Mouse (Mus musculus) embryo, embryonic 10 days (tissue): ENCODE measurements around the gene 3110082I17Rik.

Experiments
- DNase-seq: peaks from one replicate; pipeline ENCODE4 v3.0.0-alpha.2; 2015; ENCODE audit warnings: low spot score

The 3110082I17Rik gene

GRCm38 (mm10) chr5:139460384-139461067, at the start of gene 3110082I17Rik:
Gene 3110082I17Rik (minus strand): TSS chr5:139460527.
- peak; percentile 100 for DNase-seq

- DNase-seq, result no peak
These were observed 45.9 kb upstream of the 3110082I17Rik start for GRCm38 (mm10) chr5:139506207-139506606.

- peak; percentile 89 for DNase-seq
These were observed 44.8 kb upstream of the 3110082I17Rik start for GRCm38 (mm10) chr5:139505073-139505606.

- DNase-seq, result no peak
These were observed 42.0 kb upstream of the 3110082I17Rik start for GRCm38 (mm10) chr5:139502281-139502680.

- no peak for DNase-seq
These were observed 38.5 kb upstream of the 3110082I17Rik start for GRCm38 (mm10) chr5:139498791-139499190.

DNA sequence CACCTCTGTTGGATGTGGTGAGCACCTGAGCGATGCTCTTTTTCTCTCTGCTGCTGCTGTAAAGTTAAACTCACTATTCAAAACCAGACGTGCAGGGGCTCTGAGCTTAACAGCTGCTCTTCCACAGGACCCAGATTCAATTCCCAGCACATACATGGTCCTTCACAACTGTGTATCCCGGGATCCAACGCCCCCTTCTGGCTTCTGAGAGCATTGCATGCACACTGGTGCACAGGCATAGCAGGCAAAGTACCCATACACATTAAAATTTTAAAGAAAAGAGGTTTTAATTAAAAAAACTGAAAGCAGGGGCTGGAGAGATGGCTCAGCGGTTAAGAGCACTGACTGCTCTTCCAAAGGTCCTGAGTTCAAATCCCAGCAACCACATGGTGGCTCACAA, 36.6 kb upstream of the 3110082I17Rik start:
- DNase-seq, result no peak

- DNase-seq, result no peak
These were observed 34.8 kb upstream of the 3110082I17Rik start for GRCm38 (mm10) chr5:139495019-139495669.

- no peak for DNase-seq
These were observed 33.4 kb upstream of the 3110082I17Rik start for GRCm38 (mm10) chr5:139493690-139494089.

- no peak for DNase-seq
These were observed 31.0 kb upstream of the 3110082I17Rik start for GRCm38 (mm10) chr5:139491348-139491747.

DNA sequence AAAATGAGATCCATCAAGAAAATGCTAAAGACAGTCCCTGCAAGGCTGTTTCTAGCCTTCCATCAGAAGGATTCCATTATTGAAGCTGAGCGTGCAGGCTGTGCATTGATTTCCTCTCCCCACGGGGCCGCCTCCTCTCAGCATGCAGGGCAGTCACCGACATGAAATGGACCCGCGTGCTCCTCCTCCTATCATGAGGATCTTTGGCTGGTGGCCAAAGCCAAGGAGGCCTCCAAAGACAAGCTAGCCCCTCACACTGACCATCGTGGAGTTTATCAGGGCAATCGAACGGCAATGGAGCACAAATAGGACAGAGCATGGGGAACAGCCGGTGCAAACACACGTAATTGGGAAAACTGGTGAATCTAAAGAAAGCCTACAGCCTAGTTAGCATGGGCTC, 29.8 kb upstream of the 3110082I17Rik start:
- no peak for DNase-seq

DNA sequence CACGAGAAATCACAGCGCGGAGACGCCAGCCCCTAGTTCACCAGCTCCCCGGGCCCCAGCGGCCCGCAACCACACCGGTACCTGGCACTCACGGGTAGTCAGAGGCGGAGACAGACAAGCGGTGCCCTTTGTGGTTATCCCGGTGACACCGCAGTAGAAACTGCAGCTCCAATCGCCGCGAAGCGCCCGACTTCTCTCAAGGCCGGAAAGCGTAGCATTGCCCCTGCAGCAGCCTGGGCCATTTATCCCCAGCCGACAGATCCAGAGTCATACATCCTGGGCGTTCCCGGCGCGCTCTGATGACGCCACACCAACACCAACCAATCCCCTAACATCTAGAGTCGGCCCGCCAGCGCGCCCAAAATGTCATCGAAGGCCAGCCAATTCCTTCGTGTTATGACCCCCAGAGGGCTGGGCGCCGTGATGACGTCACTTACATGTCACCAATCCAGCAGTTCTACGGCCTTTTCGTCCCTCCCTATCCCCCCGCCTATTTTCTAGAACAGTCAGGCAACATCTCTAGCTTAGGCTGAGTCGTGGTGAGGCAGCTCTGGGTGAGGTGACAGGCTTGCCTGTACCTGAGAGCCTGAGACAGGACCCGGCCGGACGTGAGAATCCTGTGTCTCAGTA, 24.0 kb upstream of the 3110082I17Rik start, which contains the start of gene Zfand2a:
Gene Zfand2a (minus strand): TSS at position 365 of the 630 bp plus-strand sequence.
- peak; percentile 100 for DNase-seq

DNA sequence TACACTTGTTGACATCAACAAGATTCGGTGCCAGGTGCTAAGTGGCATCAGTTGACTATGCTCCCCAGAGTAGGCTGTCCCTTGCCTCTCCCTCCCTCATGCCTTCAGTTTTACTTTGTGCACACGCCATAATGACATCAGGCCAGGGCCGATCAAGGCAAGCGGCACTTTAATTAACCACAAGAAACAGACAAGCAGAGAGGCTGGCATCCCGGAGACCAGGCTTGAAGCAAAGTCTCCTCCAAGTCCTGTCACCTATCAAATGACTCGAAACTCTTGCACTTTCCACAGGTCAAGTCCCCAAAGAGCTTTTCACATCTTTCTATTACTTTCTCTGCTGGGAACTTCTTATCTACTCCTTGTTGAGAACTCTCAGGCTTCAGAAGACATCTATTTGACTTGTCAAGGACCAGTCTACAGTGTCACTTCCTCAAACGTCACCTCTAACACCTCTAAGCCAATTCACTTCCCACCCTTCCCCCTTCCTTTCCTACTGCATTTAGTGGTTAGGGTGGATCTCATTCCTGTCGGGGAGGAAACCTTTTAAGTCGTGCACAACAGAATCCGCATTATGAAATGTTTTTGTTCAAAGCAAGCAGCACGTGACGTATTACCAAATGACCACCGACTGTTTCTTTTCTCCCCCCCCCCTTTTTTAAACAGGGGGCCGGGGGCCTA, 23.0 kb upstream of the 3110082I17Rik start:
- no peak for DNase-seq

GRCm38 (mm10) chr5:139480406-139480805, 20.1 kb upstream of the 3110082I17Rik start:
- DNase-seq, result no peak

DNA sequence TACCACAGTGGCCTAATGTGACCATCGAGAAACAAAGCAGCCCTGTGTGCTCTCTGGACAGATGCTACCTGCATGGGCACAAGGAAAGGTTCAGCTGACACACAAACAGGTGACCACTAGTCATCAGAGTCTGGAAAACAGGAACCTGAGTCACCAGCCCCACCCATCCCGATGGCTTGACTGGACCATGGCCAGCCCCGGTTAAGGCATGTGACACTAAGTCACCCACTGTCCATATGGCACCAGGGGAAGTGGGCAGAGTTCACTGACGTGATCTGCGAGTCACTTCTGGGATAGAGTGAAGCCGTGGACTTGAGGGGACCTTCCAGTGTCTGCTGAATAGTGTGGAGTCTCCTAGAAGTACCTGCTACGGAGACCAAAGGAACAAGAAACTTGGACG, 18.8 kb upstream of the 3110082I17Rik start:
- DNase-seq, result no peak

DNA sequence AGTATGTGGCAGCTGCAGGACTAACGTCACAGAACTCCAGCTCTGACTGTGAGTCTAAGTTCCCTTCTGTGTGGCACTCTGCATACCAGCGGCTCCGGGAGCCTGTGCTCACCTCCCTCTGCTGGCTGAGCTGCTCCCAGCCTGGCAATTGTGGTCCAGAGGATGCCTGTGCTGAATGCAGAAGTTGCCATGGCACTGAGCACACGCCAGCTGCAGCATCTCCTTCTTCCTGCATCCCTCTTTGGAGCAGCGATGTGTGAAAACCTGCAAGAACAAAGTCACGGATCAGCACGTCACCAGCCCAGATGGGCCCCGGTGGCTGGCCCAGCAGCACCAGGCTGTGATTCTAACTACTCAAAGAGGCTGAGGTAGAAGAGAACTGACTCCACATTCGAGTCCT, 14.4 kb upstream of the 3110082I17Rik start:
- no peak for DNase-seq

- DNase-seq, result peak; percentile 31
These were observed 7.7 kb upstream of the 3110082I17Rik start for GRCm38 (mm10) chr5:139467998-139468397.

- DNase-seq, result no peak
These were observed 6.5 kb upstream of the 3110082I17Rik start for GRCm38 (mm10) chr5:139466801-139467200.

DNA sequence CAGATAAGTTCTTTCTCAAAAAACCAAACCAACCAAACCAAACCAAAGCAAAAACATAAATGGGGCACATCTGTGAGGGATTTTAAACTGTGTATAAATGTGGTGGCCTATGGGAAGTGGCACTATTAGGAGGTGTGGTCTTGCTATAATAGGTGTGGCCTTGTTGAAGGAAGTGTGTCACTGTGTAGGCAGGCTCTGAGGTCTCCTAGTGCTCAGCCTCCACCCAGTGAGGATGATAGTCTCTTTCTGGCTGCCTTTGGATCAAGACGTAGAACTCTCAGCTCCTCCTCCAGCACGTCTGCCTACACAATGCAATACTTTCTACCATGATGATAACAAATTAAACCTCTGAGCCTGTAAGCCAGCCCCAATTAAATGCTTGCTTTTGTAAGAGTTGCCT, 6.0 kb upstream of the 3110082I17Rik start:
- DNase-seq, result no peak

DNA sequence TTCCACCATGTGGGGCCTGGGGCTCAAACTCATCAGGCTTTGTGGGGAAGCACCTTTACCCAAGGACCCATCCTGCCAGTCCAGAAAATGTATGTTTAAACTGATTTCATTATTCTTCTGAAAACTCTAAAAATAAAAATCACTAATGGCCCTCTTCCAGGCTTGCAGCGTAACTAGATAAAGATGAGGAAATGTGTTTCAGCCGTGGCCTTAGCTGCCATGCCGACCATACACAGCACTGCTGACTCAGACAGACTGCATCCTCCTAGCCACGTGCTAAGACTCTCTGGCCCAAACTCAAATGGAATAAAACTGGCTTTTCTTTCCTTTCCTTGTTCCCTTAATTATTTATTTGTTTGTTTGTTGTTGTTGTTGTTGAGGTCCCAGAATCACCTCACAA, 4.5 kb upstream of the 3110082I17Rik start:
- DNase-seq, result no peak

DNA sequence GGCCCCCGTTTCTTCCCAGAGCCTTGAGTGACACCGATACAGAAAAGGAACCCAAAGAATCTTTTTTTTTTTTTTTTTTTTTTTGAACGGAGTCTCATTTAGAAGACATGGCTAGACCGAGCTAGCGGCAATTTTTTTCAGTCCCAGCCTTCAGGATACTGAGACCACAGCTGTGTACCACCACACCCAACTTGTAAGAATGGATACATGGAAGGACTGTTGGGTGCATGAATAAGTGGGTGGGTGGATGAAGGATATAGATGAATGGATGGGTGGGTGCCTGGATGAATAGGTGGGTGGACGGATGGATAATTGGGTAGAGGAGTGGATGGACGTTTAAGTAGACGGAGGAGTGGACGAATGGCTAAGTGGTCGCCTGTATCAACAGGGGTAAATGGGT, 389 bp downstream of the 3110082I17Rik start:
- DNase-seq, result no peak

- DNase-seq, result no peak
These were observed 3.1 kb downstream of the 3110082I17Rik start for GRCm38 (mm10) chr5:139457241-139457640.

- no peak for DNase-seq
These were observed 5.2 kb downstream of the 3110082I17Rik start for GRCm38 (mm10) chr5:139455166-139455565.
